Mouse (Mus musculus) left cerebral cortex, adult 2 months (tissue): ENCODE measurements at regions not wholly inside any gene's neighbourhood (a gene's known extent, or its start where the extent isn't known, plus 50 kb on each side); places are given as distances from the start of the nearest gene placed in this dataset.
"Not testable (repeated sequence)": the region's sequence is repeated elsewhere in the genome, so short reads cannot be mapped to it uniquely, and the experiment has no call there.

Source experiments
- DNase-seq, 2 experiments: peaks; one replicate each; pipeline ENCODE4 v3.0.0; 2021 to 2022; ENCODE audit warnings: low spot score in 2 of 2, mixed read lengths in 1 of 2; ENCODE audit errors: extremely low spot score in 1 of 2
- H3K27ac ChIP-seq: fragments of 200-600 bp; 2 replicates; pipeline ENCODE4 v1.8.1; 2022
- H3K4me3 ChIP-seq: fragments of 200-600 bp; 2 replicates; pipeline ENCODE4 v1.8.1; 2022
- CTCF ChIP-seq: fragments of 200-600 bp; IDR thresholded peaks from 2 replicates; pipeline ENCODE4 v1.8.1; 2022; ENCODE audit warnings: antibody characterized with exemption, mild to moderate bottlenecking, moderate library complexity
- intact Hi-C: fragments of 180-260 bp; cut with DNase I; formaldehyde crosslinking; loops from one replicate; pipeline ENCODE4 v1.15.1; 2025

DNA sequence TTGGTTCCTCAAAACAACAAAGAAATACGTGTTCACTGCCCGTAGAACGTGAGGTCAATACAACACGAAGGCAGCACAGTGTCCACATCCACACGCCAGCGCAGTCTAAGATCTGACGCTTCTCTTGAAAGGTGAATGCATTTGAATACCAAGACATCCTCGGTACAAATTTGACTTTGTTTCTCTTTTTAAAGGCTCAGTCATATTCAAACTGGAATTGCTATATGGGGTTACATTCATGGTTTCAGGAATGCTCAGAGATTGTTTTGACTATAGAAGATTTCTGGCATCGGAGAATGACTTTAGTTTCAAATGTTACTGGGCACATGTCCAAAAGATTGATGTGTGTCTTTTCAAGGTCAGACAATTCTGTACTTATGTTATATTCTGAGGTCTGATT, 147.2 kb upstream of the Fer start:
- no peak overlapping the region for H3K27ac ChIP-seq
- intact Hi-C loops = no loop called here
- no peak for TF ChIP-seq CTCF

DNA sequence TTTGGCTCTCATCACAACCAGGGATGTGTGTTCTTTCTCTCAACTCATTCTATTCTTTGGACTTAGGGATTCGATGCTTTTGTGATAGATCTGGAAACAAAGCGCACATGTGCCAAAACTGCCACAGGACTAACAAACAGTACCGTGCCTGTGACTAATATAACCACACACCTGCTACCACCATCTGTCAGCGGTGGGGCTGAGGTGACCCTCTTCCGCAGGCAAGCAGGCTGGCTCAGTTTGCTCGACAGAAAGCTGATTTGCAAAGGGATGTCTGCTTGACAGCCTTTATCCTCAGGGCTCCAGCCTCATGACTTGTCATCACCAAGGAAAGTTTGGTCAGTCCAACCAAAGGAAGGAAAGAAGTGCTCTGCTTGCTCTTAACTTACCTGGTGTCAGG, 146.7 kb upstream of the Fer start:
- no peak for DNase-seq
- no peak overlapping the region for H3K27ac ChIP-seq
- intact Hi-C loops = no loop called here

More for the DNA sequence above, 147.2 kb upstream of the Fer start:
- DNase-seq = no peak
- H3K4me3 ChIP-seq = no peak overlapping the region

DNA sequence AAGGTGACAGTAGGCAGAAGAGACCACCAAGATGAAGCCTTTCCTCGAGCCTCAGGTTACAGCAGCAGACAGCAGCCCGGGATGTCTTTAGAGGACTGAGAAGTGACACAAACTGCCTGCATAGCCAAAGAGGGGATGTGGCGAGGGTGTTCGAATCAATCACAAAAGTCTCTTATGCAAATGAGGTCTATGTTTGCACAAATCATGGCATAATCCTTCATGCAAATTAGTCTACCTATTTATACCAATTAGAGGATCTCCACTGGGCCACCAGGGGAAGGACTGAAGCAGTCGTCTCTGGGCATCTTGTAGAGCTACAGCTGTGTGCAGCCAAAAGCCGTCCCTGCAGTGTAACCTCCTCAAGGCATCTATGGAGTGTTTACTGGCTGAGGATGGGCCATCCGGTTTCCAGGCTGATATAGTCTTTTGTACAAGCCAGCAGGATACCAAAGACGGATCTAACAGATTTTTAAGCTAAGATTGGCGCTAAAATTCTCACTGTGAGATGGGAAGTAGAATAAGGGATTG, 145.7 kb upstream of the Fer start:
- H3K27ac ChIP-seq = no peak overlapping the region
- no peak for TF ChIP-seq CTCF
- no peak for DNase-seq
- H3K4me3 ChIP-seq = no peak overlapping the region
- intact Hi-C loops = no loop called here

More for the DNA sequence above, 146.7 kb upstream of the Fer start:
- TF ChIP-seq CTCF = no peak
- H3K4me3 ChIP-seq = no peak overlapping the region

DNA sequence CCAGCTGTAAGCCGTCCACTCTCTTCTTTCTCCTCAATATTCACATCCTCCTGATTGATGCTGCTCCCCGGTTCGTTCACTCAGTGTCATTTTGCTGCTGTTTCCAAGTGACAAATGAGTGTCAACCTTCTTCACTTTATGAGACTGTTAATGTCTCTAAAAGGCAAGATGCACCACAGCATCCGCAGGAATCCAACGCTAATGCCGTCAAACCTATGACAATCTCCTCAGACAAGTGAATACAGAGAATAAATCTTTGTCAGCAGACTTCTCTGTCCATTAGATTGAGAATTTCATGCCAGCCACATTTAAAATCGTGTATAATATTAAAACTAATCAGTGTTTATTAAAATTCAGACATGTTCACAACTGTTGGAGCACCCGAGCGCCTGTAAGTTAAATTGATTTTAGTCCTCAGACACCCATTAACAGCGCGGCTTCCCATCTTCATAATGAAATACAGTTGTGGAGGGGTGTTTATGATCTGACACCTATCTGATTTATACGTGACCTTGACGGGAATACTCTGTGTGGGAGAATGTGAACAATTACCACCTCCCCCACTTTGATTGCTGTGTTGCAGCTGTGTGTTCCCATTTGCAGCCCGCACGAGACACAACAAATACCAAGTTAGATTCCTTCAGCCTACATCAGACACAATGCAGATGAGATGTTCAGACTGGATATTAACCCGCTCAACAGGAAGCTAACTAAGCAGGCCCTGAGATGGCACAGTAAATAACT, 143.7 kb upstream of the Fer start:
- no peak for DNase-seq
- Histone ChIP-seq H3K4me3 (no peak overlapping the region), H3K27ac (no peak overlapping the region)
- TF ChIP-seq CTCF = no peak
- intact Hi-C loops = no loop called here

DNA sequence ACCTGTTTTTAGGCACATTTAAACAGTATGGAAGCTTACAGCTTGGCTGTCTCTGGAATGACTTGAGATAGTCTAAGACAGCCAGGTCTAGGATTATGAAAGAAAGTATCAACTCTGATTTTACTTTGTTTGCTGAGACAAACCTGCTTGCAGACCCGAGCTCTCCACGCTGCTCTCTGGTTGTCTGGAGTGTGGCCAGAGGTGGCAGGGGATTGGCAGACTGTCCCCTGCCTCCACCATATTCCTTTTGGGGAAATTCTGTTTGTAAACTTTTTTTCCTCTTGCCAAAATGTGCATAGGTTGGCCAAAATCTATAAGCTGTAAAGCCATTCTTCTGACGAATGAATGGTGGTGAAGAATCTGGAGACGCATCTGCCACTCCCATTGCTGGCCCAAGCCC, 143.1 kb upstream of the Fer start:
- TF ChIP-seq CTCF = no peak
- intact Hi-C loops = loop anchor here (5.0 kb wide), 1 partner anchor 57 kb away; no protein-coding TSS in a partner anchor
- Histone ChIP-seq H3K4me3 (no peak overlapping the region), H3K27ac (no peak overlapping the region)
- no peak for DNase-seq

DNA sequence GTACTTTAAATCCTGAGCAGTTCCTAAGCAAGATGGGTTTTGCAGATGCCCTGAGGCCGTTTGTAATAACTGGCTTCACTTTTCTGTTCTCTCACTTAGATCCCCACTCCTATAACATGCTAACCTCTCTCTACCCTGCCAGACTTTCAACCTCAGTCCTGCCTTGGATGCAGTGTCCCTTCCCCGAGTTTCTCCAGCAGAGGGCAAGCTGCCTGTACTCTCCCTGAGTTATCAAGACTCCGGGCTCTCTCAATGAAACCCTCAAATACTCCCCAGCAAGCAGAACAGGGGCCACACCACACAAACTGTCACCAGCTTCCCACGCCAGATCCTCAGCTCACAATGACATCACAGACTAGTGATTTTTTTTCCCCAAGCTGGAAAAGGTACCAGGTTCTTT, 142.0 kb upstream of the Fer start:
- no peak overlapping the region for H3K4me3 ChIP-seq
- intact Hi-C loops = loop anchor here (5.0 kb wide), 1 partner anchor 59 kb away; no protein-coding TSS in a partner anchor
- no peak overlapping the region for H3K27ac ChIP-seq
- TF ChIP-seq CTCF = peak; percentile 34
- no peak for DNase-seq

DNA sequence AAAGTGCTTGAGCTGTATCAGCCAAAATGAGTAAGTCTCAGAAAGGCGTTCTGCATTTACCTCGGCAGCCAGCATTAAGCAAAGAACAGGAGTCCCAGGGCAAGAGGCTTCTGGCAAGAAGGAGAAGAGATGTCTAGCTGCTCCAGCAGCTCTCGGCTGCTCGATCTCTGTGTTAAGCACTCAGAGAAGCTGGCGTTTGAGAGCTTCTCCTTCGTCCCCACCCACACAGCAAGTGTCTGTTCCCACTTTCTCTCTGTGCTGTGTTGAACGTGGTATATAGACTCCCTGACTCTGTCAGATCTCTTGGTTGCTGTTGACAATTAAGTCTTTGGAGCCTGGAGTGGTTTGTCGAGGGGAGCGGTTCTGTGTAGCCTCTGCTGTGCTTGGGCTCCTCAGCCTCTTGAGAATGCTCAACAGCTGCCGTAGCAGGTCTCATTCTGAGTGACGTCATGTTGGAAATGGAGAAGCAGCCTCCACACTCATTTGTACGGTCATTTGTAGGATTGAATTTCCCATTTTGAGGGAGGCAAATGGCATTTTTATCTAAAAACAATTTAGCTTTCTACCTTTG, 140.3 kb upstream of the Fer start:
- TF ChIP-seq CTCF = no peak
- intact Hi-C loops = loop anchor here (5.0 kb wide), 1 partner anchor 60 kb away; no protein-coding TSS in a partner anchor

DNA sequence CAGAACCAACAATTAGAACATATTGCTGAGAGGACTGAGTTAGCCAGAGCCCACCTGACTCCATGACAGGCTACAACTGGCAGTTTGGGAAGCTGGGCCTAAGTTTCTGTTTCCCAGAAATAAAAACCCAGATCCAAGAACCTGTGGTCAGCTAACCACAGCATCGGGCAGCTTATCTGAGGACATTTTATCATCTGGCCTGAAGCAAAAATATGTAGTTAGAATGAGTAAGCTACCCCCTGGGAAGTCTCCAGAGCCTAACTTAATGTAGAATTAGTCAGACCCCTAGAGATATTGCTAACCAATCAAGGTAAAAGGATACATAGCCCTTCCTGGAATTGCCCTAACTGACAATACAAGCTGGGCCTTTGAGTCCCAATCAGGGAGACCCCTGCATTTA, 124.7 kb upstream of the Fer start:
- TF ChIP-seq CTCF = no peak
- intact Hi-C loops = no loop called here

More for the DNA sequence above, 140.3 kb upstream of the Fer start:
- DNase-seq = peak in 1 of 2 experiments; percentile 30
- Histone ChIP-seq H3K4me3 (peak overlapping the region; percentile 33), H3K27ac (peak overlapping the region; percentile 57)

DNA sequence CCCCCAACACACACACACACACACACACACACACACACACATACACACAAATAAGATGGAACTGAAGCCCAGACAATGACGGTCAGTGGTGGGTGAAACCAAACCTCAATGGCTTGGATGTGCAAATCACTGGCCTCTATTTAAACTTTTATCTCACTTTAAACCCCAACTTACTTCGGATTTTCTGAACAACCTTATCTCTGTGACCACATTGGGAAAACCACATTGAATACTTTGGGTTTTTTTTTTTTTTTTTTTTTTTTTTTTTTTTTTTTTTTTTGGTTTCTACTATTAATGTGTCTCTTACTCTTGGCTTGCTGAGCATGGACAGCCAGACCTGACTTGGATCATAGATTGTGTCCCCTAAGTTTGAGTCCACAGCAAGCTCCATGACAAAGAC, 123.2 kb upstream of the Fer start:
- no peak for TF ChIP-seq CTCF
- Histone ChIP-seq H3K4me3 (no peak overlapping the region), H3K27ac (no peak overlapping the region)
- no peak for DNase-seq
- intact Hi-C loops = no loop called here

More for the DNA sequence above, 124.7 kb upstream of the Fer start:
- DNase-seq = no peak
- Histone ChIP-seq H3K4me3 (no peak overlapping the region), H3K27ac (no peak overlapping the region)

DNA sequence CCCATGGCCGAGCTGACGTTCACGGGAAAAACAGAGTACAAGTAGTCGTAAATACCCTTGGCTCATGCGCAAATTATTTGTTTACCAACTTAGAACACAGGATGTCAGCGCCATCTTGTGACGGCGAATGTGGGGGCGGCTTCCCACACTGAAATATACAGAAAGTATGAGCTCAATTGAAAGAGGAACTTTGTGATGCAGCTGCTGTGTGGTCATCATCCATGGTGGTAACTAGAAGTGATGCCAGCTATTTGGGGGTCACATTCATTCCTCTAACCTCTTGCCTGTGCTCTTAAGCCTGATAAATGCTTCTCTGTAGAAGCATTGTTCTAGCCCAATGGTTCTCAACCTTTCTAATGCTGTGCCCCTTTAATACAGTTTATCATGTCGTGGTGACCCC, 113.6 kb upstream of the Fer start:
- H3K27ac ChIP-seq, intact Hi-C loops, DNase-seq, H3K4me3 ChIP-seq: not testable (repeated sequence)

DNA sequence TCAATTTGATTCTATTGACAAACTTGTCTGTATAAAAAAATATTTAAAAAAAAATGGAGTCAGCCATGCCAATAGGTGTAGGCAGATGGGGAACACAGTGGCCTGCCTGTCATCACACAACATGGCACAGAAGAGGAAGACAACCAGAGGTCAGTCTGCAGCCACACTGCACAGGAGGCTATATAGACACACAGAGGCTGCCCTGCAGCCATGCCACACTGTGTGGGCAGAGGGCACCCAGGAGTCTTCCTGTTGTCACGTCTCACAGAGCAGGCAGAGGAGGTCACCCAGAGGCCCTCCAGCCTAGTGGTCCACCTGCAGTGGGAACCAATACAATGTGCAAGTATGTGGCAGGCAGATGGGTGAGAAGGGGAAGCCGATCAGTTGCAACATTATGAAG, 108.5 kb upstream of the Fer start:
- no peak for TF ChIP-seq CTCF
- DNase-seq = no peak
- no peak overlapping the region for H3K27ac ChIP-seq
- intact Hi-C loops = no loop called here
- no peak overlapping the region for H3K4me3 ChIP-seq

DNA sequence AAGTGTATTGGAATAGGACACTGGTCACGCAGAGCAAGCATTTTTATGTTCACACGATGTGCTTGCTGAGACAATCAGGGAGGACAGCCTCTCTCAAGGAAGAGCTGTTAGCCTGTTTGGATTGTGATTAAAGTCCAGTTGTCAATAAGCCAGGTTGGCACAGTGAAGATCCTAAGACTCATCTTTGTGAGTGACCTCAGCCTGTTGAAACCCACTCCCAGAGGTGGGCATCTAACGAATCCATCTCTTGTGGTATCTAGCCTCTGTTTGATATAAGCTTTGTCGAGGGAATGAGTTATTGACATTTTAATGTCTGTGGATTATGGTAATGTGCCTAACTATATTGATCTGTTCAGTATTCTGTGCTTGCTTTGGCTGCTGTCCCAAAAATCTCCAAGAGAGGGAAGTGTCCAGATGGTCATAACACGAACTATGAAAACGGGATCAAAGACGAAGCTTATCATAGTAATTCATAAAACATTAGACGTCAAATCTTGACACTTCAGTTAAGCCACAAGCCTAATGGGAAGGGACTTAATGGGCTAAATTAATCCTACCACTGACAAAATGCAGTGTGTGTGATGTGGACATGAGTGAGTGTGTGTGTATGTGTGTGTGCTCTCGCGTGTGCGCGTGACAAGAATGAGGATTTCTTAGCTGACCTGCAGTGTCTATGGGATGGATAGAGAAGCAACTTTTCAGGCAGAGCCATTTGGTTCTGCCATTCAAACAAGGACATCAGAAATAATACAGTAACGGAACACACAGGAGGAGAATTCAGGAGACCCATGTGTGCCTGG, 104.8 kb upstream of the Fer start:
- H3K27ac ChIP-seq = no peak overlapping the region
- DNase-seq = no peak
- no peak overlapping the region for H3K4me3 ChIP-seq
- intact Hi-C loops = no loop called here
- no peak for TF ChIP-seq CTCF
